Mouse (Mus musculus) C2C12 (cell line): Measurements from ENCODE around the gene Ipo13. TPM values are rescaled to one million over a fixed set of nuclear protein-coding genes. Genes with fewer than 3 reads are reported as not detected.

Experiments used
- H3K27me3 ChIP-seq: one replicate; pipeline ENCODE4 v1.6.1; 2011; ENCODE audit not compliant: control insufficient read depth, insufficient read depth, insufficient read length
- H3K36me3 ChIP-seq: one replicate; pipeline ENCODE4 v1.6.1; 2011; ENCODE audit not compliant: control insufficient read depth, insufficient read depth
- H3K4me3 ChIP-seq: one replicate; pipeline ENCODE4 v1.5.1; 2011; ENCODE audit warnings: mild to moderate bottlenecking, control low read depth; ENCODE audit not compliant: poor library complexity, insufficient read depth, severe bottlenecking
- H3K79me2 ChIP-seq: one replicate; pipeline ENCODE4 v1.6.1; 2011; ENCODE audit not compliant: control insufficient read depth, insufficient read depth
- H3K79me3 ChIP-seq: one replicate; pipeline ENCODE4 v1.6.1; 2011; ENCODE audit warnings: low read depth, control low read depth
- H3ac ChIP-seq: one replicate; pipeline ENCODE3; 2011; ENCODE audit warnings: low read depth; ENCODE audit not compliant: control insufficient read depth, insufficient read length
- CEBPB ChIP-seq: IDR thresholded peaks from one replicate; pipeline ENCODE4 v1.6.1; 2011; ENCODE audit warnings: low read depth, mild to moderate bottlenecking, control low read depth, moderate library complexity
- CTCF ChIP-seq: IDR thresholded peaks from one replicate; pipeline ENCODE4 v1.5.1; 2011; ENCODE audit not compliant: control insufficient read depth, insufficient read depth, insufficient read length
- FOSL1 ChIP-seq: IDR thresholded peaks from one replicate; pipeline ENCODE4 v1.8.0; 2011; ENCODE audit warnings: mild to moderate bottlenecking, low read length; ENCODE audit not compliant: poor library complexity, insufficient read depth, severe bottlenecking
- MAX ChIP-seq: IDR thresholded peaks from one replicate; pipeline ENCODE4 v1.6.1; 2011; ENCODE audit warnings: mild to moderate bottlenecking, control low read depth
- MYOD1 ChIP-seq: IDR thresholded peaks from one replicate; pipeline ENCODE4 v1.6.1; 2011; ENCODE audit warnings: low read depth; ENCODE audit not compliant: control insufficient read depth, insufficient read length
- MYOG ChIP-seq: IDR thresholded peaks from one replicate; pipeline ENCODE4 v1.6.1; 2011; ENCODE audit not compliant: control insufficient read depth, insufficient read length; ENCODE audit errors: extremely low read depth
- USF1 ChIP-seq: IDR thresholded peaks from one replicate; pipeline ENCODE4 v1.6.1; 2011; ENCODE audit warnings: low read depth, mild to moderate bottlenecking, control low read depth, moderate library complexity
- polyA plus RNA-seq: library from polyadenylated mRNA; unstranded; fragments of >200 nt; fragmentation: generic; extraction: Trizol; gene quantifications from one replicate; pipeline ENCODE4 v1.2.1, GENCODE M21; 2012; ENCODE audit warnings: missing spikeins

The Ipo13 gene
- polyA plus RNA-seq, 1 experiment = 43.6 TPM

- Histone ChIP-seq H3K79me2 (peaks cover 15% of the 10 kb centered on the region), H3ac (no peak overlapping the region), H3K79me3 (peaks cover 10% of the 10 kb centered on the region), H3K4me3 (no peak overlapping the region), H3K36me3 (no peaks in the 10 kb centered on the region), H3K27me3 (no peaks in the 10 kb centered on the region)
- TF ChIP-seq MAX = no peak
- no peak for TF ChIP-seq FOSL1
- TF ChIP-seq USF1 = no peak
- TF ChIP-seq MYOD1 = no peak
- TF ChIP-seq CTCF = no peak
- no peak for TF ChIP-seq MYOG
- no peak for TF ChIP-seq CEBPB
Observed at GRCm38 (mm10) chr4:117918261-117918660, 3.5 kb upstream of the Ipo13 start.

GRCm38 (mm10) chr4:117917847-117918246 is 3.0 kb upstream of the Ipo13 start:
- H3K27me3 ChIP-seq = no peaks in the 10 kb centered on the region
- no peak overlapping the region for H3K4me3 ChIP-seq
- peaks cover 19% of the 10 kb centered on the region for H3K79me2 ChIP-seq
- no peak overlapping the region for H3ac ChIP-seq
- TF ChIP-seq MYOG (no peak), CEBPB (no peak), FOSL1 (no peak), MAX (no peak), USF1 (no peak), CTCF (no peak), MYOD1 (no peak)
- H3K36me3 ChIP-seq = no peaks in the 10 kb centered on the region
- peaks cover 14% of the 10 kb centered on the region for H3K79me3 ChIP-seq

- H3K79me3 ChIP-seq = peaks cover 17% of the 10 kb centered on the region
- H3K27me3 ChIP-seq = no peaks in the 10 kb centered on the region
- no peak overlapping the region for H3ac ChIP-seq
- peaks cover under 1% of the 10 kb centered on the region for H3K36me3 ChIP-seq
- no peak for TF ChIP-seq MYOD1
- no peak for TF ChIP-seq CEBPB
- TF ChIP-seq MAX = no peak
- TF ChIP-seq FOSL1 = no peak
- no peak for TF ChIP-seq MYOG
- TF ChIP-seq USF1 = no peak
- TF ChIP-seq CTCF = no peak
- H3K79me2 ChIP-seq = peaks cover 23% of the 10 kb centered on the region
- no peak overlapping the region for H3K4me3 ChIP-seq
Observed at GRCm38 (mm10) chr4:117917402-117917801, 2.6 kb upstream of the Ipo13 start.

- H3K79me3 ChIP-seq = peaks cover 27% of the 10 kb centered on the region
- H3K4me3 ChIP-seq = no peak overlapping the region
- no peak overlapping the region for H3ac ChIP-seq
- H3K36me3 ChIP-seq = peaks cover 9% of the 10 kb centered on the region
- peaks cover 34% of the 10 kb centered on the region for H3K79me2 ChIP-seq
- TF ChIP-seq FOSL1 = no peak
- no peak for TF ChIP-seq CEBPB
- TF ChIP-seq MYOG = no peak
- no peak for TF ChIP-seq USF1
- no peak for TF ChIP-seq MYOD1
- no peak for TF ChIP-seq CTCF
- TF ChIP-seq MAX = no peak
- no peaks in the 10 kb centered on the region for H3K27me3 ChIP-seq
Observed at GRCm38 (mm10) chr4:117916386-117916785, 1.6 kb upstream of the Ipo13 start.

GRCm38 (mm10) chr4:117915489-117916105 is 798 bp upstream of the Ipo13 start:
- Histone ChIP-seq H3K79me2 (peaks cover 42% of the 10 kb centered on the region), H3K27me3 (no peaks in the 10 kb centered on the region), H3K36me3 (peaks cover 14% of the 10 kb centered on the region), H3K4me3 (peak overlapping the region; percentile 83), H3ac (peak overlapping the region; percentile 73), H3K79me3 (peaks cover 33% of the 10 kb centered on the region)
- TF ChIP-seq MYOG (no peak), CEBPB (no peak), USF1 (no peak), MAX (no peak), FOSL1 (no peak), MYOD1 (no peak)

- peak overlapping the region; percentile 63 for H3ac ChIP-seq
- no peaks in the 10 kb centered on the region for H3K27me3 ChIP-seq
- peak overlapping the region; percentile 83 for H3K4me3 ChIP-seq
- H3K79me3 ChIP-seq = peaks cover 46% of the 10 kb centered on the region
- H3K36me3 ChIP-seq = peaks cover 24% of the 10 kb centered on the region
- H3K79me2 ChIP-seq = peaks cover 57% of the 10 kb centered on the region
- no peak for TF ChIP-seq MAX
- no peak for TF ChIP-seq MYOG
- TF ChIP-seq CEBPB = no peak
- TF ChIP-seq USF1 = no peak
- TF ChIP-seq MYOD1 = no peak
- TF ChIP-seq CTCF = no peak
- no peak for TF ChIP-seq FOSL1
Observed at GRCm38 (mm10) chr4:117914031-117914430, 768 bp downstream of the Ipo13 start.
